Mouse (Mus musculus) kidney, embryonic 14.5 days (tissue): Measurements from ENCODE around the gene Zfp384. TPM values are rescaled to one million over a fixed set of nuclear protein-coding genes. Genes with fewer than 3 reads are reported as not detected.

Experiments
- ATAC-seq: fragments of 200-750 bp; cut with Nextera tagmentation; 2 replicates; pipeline ENCODE4 v1.8.0; 2017; ENCODE audit warnings: moderate number of reproducible peaks, mild to moderate bottlenecking, moderate TSS enrichment, moderate library complexity; ENCODE audit not compliant: low FRiP score, low TSS enrichment
- H3K27ac ChIP-seq: fragments of 300-500 bp; sonication (generic); 2 replicates; pipeline ENCODE4 v1.5.1; 2014; ENCODE audit warnings: low read depth, mild to moderate bottlenecking, low read length, moderate library complexity, mixed read lengths
- H3K27me3 ChIP-seq: fragments of 300-500 bp; sonication (generic); 2 replicates; pipeline ENCODE4 v1.6.1; 2014; ENCODE audit warnings: mild to moderate bottlenecking, low read length; ENCODE audit not compliant: control insufficient read depth, insufficient read depth
- H3K36me3 ChIP-seq: fragments of 300-500 bp; sonication (generic); 2 replicates; pipeline ENCODE4 v1.6.1; 2014; ENCODE audit warnings: low read length, mixed read lengths; ENCODE audit not compliant: control insufficient read depth, insufficient read depth
- H3K4me1 ChIP-seq: fragments of 300-500 bp; sonication (generic); 2 replicates; pipeline ENCODE4 v1.6.1; 2014; ENCODE audit warnings: low read length, mixed read lengths; ENCODE audit not compliant: control insufficient read depth, insufficient read depth
- H3K4me2 ChIP-seq: fragments of 300-500 bp; sonication (generic); replicated peaks from 2 replicates; pipeline ENCODE4 v1.6.1; 2014; ENCODE audit warnings: low read depth, mild to moderate bottlenecking, low read length
- H3K4me3 ChIP-seq: fragments of 300-500 bp; sonication (generic); 2 replicates; pipeline ENCODE4 v1.5.1; 2014; ENCODE audit warnings: mild to moderate bottlenecking, low read length
- H3K9ac ChIP-seq: fragments of 300-500 bp; sonication (generic); 2 replicates; pipeline ENCODE4 v1.6.1; 2014; ENCODE audit warnings: low read depth, mild to moderate bottlenecking, low read length, moderate library complexity
- H3K9me3 ChIP-seq: fragments of 300-500 bp; sonication (generic); 2 replicates; pipeline ENCODE4 v1.6.1; 2016; ENCODE audit warnings: low read length; ENCODE audit not compliant: control insufficient read depth
- WGBS: fragments of 180-500 bp; shearing (Covaris S2); extraction: QIAGEN DNeasy Blood & Tissue Kit; methylation state at CpG from one replicate; pipeline ENCODE4 v1.1.7; 2014; 5-methylcytosine and 5-hydroxymethylcytosine counted together
- polyA plus RNA-seq: library from polyadenylated mRNA; unstranded; fragments of >200 nt; fragmentation: Nextera tagmentation; extraction: Ambion mirVana; gene quantifications from 2 replicates; pipeline ENCODE4 v1.2.1, GENCODE M21; 2014

Gene Zfp384
- polyA plus RNA-seq, 1 experiment from 2014 or later = 15.0 TPM

DNA sequence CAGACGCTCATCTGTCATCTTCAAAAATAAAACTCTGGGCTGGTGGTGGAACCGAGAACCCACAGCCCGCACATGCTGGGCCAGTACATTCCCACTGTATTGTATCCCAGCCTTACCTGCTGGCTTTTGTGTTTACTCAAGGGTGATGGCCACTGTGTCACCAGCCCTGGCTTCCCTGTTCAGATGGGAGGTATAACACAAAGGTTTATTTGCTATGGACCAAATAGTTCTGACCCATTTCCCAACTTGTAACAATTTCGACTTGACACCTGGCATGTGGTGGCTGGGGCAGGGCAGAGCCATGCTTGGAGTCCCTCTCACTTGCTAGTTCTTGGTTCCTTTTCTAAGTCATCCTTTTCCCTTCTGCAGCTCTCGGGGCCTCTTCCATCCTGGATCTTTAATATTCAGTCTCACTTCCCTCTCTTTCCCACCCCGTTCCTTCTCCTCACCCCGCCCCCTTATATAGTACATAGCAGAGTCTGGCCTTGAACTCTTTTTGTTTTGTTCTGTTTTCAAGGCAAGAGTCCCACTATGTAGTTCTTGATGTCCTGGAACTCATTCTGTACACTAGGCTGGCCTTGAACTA is 73.9 kb downstream of the Zfp384 start:
- no peaks in the 10 kb centered on the region for H3K36me3 ChIP-seq
- no peak overlapping the region for H3K27ac ChIP-seq
- H3K27me3 ChIP-seq = no peaks in the 10 kb centered on the region
- 90% methylated on average over 7 of the region's 7 CpGs for WGBS
- peaks cover 5% of the 10 kb centered on the region for H3K4me1 ChIP-seq
- ATAC-seq = no peak
- no peak overlapping the region for H3K4me2 ChIP-seq
- H3K4me3 ChIP-seq = no peak overlapping the region
- H3K9ac ChIP-seq = no peak overlapping the region
- no peaks in the 10 kb centered on the region for H3K9me3 ChIP-seq

DNA sequence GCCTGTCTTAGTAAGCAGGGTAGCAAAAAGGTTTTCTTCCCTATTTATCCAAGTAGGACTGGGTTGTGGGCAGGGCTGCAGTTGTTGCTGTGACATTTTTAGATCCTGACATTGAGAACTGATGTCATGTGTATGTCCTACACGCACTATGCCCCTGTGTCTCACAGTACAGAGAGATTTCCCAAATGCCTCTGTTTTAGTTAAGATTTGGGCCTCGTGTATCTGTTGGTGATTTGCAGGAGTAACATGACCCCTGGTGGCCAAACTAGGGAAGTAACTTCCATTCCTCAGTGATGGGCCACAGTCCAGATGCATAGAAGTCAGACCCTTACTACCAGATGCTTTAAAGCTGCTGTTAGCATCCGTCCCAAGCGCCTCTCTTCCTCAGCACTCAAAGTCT is 75.5 kb downstream of the Zfp384 start:
- peak; percentile 7; the same call in 1 of the 2 replicates for ATAC-seq
- no peaks in the 10 kb centered on the region for H3K36me3 ChIP-seq
- no peak overlapping the region for H3K4me2 ChIP-seq
- 4% methylated on average over 4 of the region's 4 CpGs for WGBS
- no peak overlapping the region for H3K9ac ChIP-seq
- no peak overlapping the region for H3K27ac ChIP-seq
- H3K4me1 ChIP-seq = peaks cover 15% of the 10 kb centered on the region
- no peaks in the 10 kb centered on the region for H3K27me3 ChIP-seq
- no peaks in the 10 kb centered on the region for H3K9me3 ChIP-seq
- H3K4me3 ChIP-seq = no peak overlapping the region

Other genes with a start within 250 kb of the Zfp384 start
- 8.8 and 10.8 TPM in 2 replicates for gene Eno2, start 239.5 kb upstream of the Zfp384 start, polyA plus RNA-seq
- gene Lrrc23, start 229.4 kb upstream of the Zfp384 start, polyA plus RNA-seq = 0.39 and 0.61 TPM in 2 replicates
- 8.7 and 11.4 TPM in 2 replicates for gene Spsb2, start 200.5 kb upstream of the Zfp384 start, polyA plus RNA-seq
- gene Tpi1, start 194.8 kb upstream of the Zfp384 start, polyA plus RNA-seq = 643 and 681 TPM in 2 replicates
- 102 and 139 TPM in 2 replicates for gene Usp5, start 179.7 kb upstream of the Zfp384 start, polyA plus RNA-seq
- gene Cdca3, start 179.6 kb upstream of the Zfp384 start, polyA plus RNA-seq = 201 and 232 TPM in 2 replicates
- 0.84 and 1.3 TPM in 2 replicates for gene Gnb3, start 168.9 kb upstream of the Zfp384 start, polyA plus RNA-seq
- gene P3h3, start 151.4 kb upstream of the Zfp384 start, polyA plus RNA-seq = 25.8 and 29.5 TPM in 2 replicates
- gene Gpr162, start 145.2 kb upstream of the Zfp384 start, polyA plus RNA-seq = 0.55 and 1.1 TPM in 2 replicates
- gene Cd4, start 120.9 kb upstream of the Zfp384 start, polyA plus RNA-seq = 0.16 TPM in 1 of 2 replicates, not detected in the other
- gene Lag3, start 97.4 kb upstream of the Zfp384 start, polyA plus RNA-seq = 1.6 and 1.7 TPM in 2 replicates
- gene Ptms, start 89.0 kb upstream of the Zfp384 start, polyA plus RNA-seq = 219 and 295 TPM in 2 replicates
- gene Mlf2, start 77.8 kb upstream of the Zfp384 start, polyA plus RNA-seq = 396 and 402 TPM in 2 replicates
- 144 and 162 TPM in 2 replicates for gene Cops7a, start 43.6 kb upstream of the Zfp384 start, polyA plus RNA-seq
- 1.0 and 1.2 TPM in 2 replicates for gene Pianp, start 12.5 kb upstream of the Zfp384 start, polyA plus RNA-seq
- 111 and 144 TPM in 2 replicates for gene Ing4, start 30.6 kb downstream of the Zfp384 start, polyA plus RNA-seq
- 14.0 and 14.7 TPM in 2 replicates for gene Acrbp, start 40.5 kb downstream of the Zfp384 start, polyA plus RNA-seq
- 0.43 and 0.45 TPM in 2 replicates for gene Lpar5, start 58.8 kb downstream of the Zfp384 start, polyA plus RNA-seq
- 72.1 and 106 TPM in 2 replicates for gene Chd4, start 86.8 kb downstream of the Zfp384 start, polyA plus RNA-seq
- gene Nop2, start 122.8 kb downstream of the Zfp384 start, polyA plus RNA-seq = 58.2 and 67.2 TPM in 2 replicates
- gene Iffo1, start 136.1 kb downstream of the Zfp384 start, polyA plus RNA-seq = 7.0 and 7.4 TPM in 2 replicates
- 2,196 and 2,293 TPM in 2 replicates for gene Gapdh, start 157.3 kb downstream of the Zfp384 start, polyA plus RNA-seq
- gene Ncapd2, start 182.6 kb downstream of the Zfp384 start, polyA plus RNA-seq = 99.6 and 150 TPM in 2 replicates
- 203 and 238 TPM in 2 replicates for gene Mrpl51, start 182.7 kb downstream of the Zfp384 start, polyA plus RNA-seq
- 2.0 and 3.5 TPM in 2 replicates for gene Vamp1, start 206.4 kb downstream of the Zfp384 start, polyA plus RNA-seq
- 2.0 and 4.5 TPM in 2 replicates for gene Tapbpl, start 222.7 kb downstream of the Zfp384 start, polyA plus RNA-seq
- gene Cd27, start 227.9 kb downstream of the Zfp384 start, polyA plus RNA-seq = 1.5 and 2.0 TPM in 2 replicates